ENCODE assay signal across 17 mouse cellular contexts in the genomic region with DNA sequence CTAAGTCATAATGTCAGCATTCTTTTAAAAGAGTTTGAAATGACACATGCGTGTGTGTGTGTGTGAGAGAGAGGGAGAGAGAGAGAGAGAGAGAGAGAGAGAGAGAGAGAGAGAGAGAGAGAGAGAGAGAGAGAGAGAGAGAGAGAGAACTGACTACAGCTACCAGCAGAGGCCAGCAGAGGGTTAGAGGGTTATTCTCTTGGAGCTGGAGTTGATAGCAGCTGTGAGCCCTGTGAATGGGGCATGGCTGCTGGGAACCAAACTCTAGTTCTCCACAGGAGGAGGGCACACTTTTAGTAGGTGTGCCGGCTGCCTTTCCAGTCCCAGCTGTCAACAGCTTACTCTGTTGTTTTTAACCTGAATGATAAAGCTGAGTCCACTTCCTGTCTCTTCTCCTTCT.
DNase-seq lines count a peak whose midpoint lies in the region; ATAC-seq and TF ChIP-seq lines count a peak whose summit lies in the region.
"Had no signal": no experiment of that assay in that cellular context is flagged by ENCODE, and none has a peak within 500 bp of the region (broad histone marks: within the 10 kb centered on the region; RNA-seq: fewer than 3 reads in every experiment).

No protein-coding gene starts in this region.

- in situ Hi-C loops in CH12.LX (cut with MboI; ENCODE audit: low pct_ligation_motif_present, low pct_unique_long_range_greater_than_20kb, low sequenced_read_pairs): no loop called here

- H3K27ac ChIP-seq in kidney, postnatal 0 days: no peak overlapping the region
- H3K27ac ChIP-seq in CH12.LX (ENCODE audit: insufficient read depth, low read depth): no peak overlapping the region
- H3K27ac ChIP-seq: embryonic facial prominence, embryonic 10.5 days; limb, embryonic 10.5 days; liver, embryonic 12.5 days; midbrain, embryonic 12.5 days had no signal

- no peak for TF ChIP-seq POLR2A in CH12.LX (IDR thresholded peaks at IDR 0.05; ENCODE audit: low read depth, low read length)

- no peak for TF ChIP-seq EP300 in CH12.LX (IDR thresholded peaks at IDR 0.05; ENCODE audit: low read length)

- H3K4me1 ChIP-seq in kidney, postnatal 0 days (replicated peaks; ENCODE audit: insufficient read depth, low read length): peaks cover 3% of the 10 kb centered on the region; the same call in 1 of the 2 replicates
- H3K4me1 ChIP-seq in CH12.LX (ENCODE audit: control insufficient read depth in 1 of 2, insufficient read depth in 2 of 2): peaks cover 0 to 13% of the 10 kb centered on the region in 2 experiments; a peak in 1 of 4 replicates
- H3K4me1 ChIP-seq: liver, embryonic 12.5 days had no signal

- no peaks in the 10 kb centered on the region for H3K27me3 ChIP-seq in kidney, postnatal 0 days (ENCODE audit: insufficient read depth, low read length)
- no peaks in the 10 kb centered on the region for H3K27me3 ChIP-seq in CH12.LX (replicated peaks)
- H3K27me3 ChIP-seq: midbrain, embryonic 12.5 days had no signal

- H3K9ac ChIP-seq in kidney, postnatal 0 days (ENCODE audit: low read depth, low read length): no peak overlapping the region
- no peak overlapping the region for H3K9ac ChIP-seq in CH12.LX (ENCODE audit: insufficient read depth, low read depth)
- H3K9ac ChIP-seq: liver, embryonic 12.5 days; midbrain, embryonic 12.5 days had no signal

- H3K9me3 ChIP-seq in kidney, postnatal 0 days (replicated peaks; ENCODE audit: low read length): no peaks in the 10 kb centered on the region
- H3K9me3 ChIP-seq in CH12.LX (replicated peaks; ENCODE audit: low read length): no peaks in the 10 kb centered on the region
- H3K9me3 ChIP-seq: embryonic facial prominence, embryonic 10.5 days; limb, embryonic 10.5 days; liver, embryonic 12.5 days; midbrain, embryonic 12.5 days had no signal

- ATAC-seq in kidney, postnatal 0 days (replicated peaks; ENCODE audit: low FRiP score, low read depth): no peak
- ATAC-seq: liver, embryonic 12.5 days had no signal

- WGBS in kidney, postnatal 0 days: 42% methylated on average over 2 of the region's 2 CpGs

- no peak overlapping the region for H3K4me2 ChIP-seq in kidney, postnatal 0 days (ENCODE audit: low read length)
- no peak overlapping the region for H3K4me2 ChIP-seq in CH12.LX (ENCODE audit: insufficient read depth, low read depth, poor library complexity, severe bottlenecking)
- H3K4me2 ChIP-seq: liver, embryonic 12.5 days; midbrain, embryonic 12.5 days had no signal

- TF ChIP-seq CTCF in kidney, postnatal 0 days (IDR thresholded peaks at IDR 0.05; ENCODE audit: low read depth): peak; percentile 46
- peak in 1 of 2 experiments; percentile 49; a peak in 2 of 4 replicates for TF ChIP-seq CTCF in CH12.LX (conservative IDR thresholded peaks at IDR 0.05 in 1 of 2, IDR thresholded peaks at IDR 0.05 in 1 of 2; ENCODE audit: low read depth in 2 of 2, low read length in 2 of 2)

- H3K4me3 ChIP-seq in kidney, postnatal 0 days (replicated peaks; ENCODE audit: low read depth, low read length): no peak overlapping the region
- no peak overlapping the region for H3K4me3 ChIP-seq in CH12.LX (replicated peaks in 1 of 3; ENCODE audit: low read depth in 2 of 3, low read length in 2 of 3, poor library complexity in 1 of 3)
- H3K4me3 ChIP-seq: embryonic facial prominence, embryonic 10.5 days; limb, embryonic 10.5 days; liver, embryonic 12.5 days; midbrain, embryonic 12.5 days had no signal

- no peak for DNase-seq in kidney, postnatal 0 days (ENCODE audit: low spot score)
- DNase-seq in kidney, adult 18-20 months: no peak
- DNase-seq in A20 (ENCODE audit: low read depth, low spot score) (peak; percentile 48), CH12.LX (ENCODE audit: extremely low read depth) (no peak)
- DNase-seq in induced T-regulatory cell, adult 2 months (ENCODE audit: low read depth): peak; percentile 39
- DNase-seq in retina, embryonic 14.5 days (ENCODE audit: low spot score): no peak
- DNase-seq in cerebellum, adult 9-11 months: no peak
- DNase-seq in embryo, embryonic 10 days (ENCODE audit: low spot score): no peak
- DNase-seq: adrenal gland, adult 8-10 months; cerebellum, postnatal 10 days; kidney, adult 8-10 months; right cerebral cortex, adult 18-20 months; spleen, adult 18-20 months had no signal

- no peaks in the 10 kb centered on the region for H3K36me3 ChIP-seq in kidney, postnatal 0 days (ENCODE audit: insufficient read depth, low read length)
- H3K36me3 ChIP-seq in CH12.LX (replicated peaks in 1 of 2; ENCODE audit: control insufficient read depth in 1 of 2, insufficient read depth in 1 of 2, low read length in 1 of 2): no peaks in the 10 kb centered on the region
- H3K36me3 ChIP-seq: embryonic facial prominence, embryonic 10.5 days; limb, embryonic 10.5 days; liver, embryonic 12.5 days; midbrain, embryonic 12.5 days had no signal

- no peaks in the 10 kb centered on the region for H3K79me2 ChIP-seq in CH12.LX (replicated peaks; ENCODE audit: control insufficient read depth, extremely low read depth, insufficient read depth, poor library complexity, severe bottlenecking)

- dilution Hi-C loops in CH12.LX (cut with MboI; ENCODE audit: extremely low pct_ligation_motif_present, extremely low pct_unique_long_range_greater_than_20kb, low sequenced_read_pairs): no loop called here

- peak; percentile 37 for TF ChIP-seq RAD21 in CH12.LX (IDR thresholded peaks at IDR 0.05; ENCODE audit: low read depth, low read length)

TF ChIP-seq in CH12.LX, 34 proteins besides CTCF, POLR2A, EP300 and RAD21:
- no peak for TF ChIP-seq PAX5 (IDR thresholded peaks at IDR 0.05; ENCODE audit: low read length)
- TF ChIP-seq SMC3 (IDR thresholded peaks at IDR 0.05; ENCODE audit: low read depth, low read length): peak; percentile 37

Comparison
In these comparisons a context has a peak if more than half of its experiments do, and no peak if none do; other contexts are left out.
1. DNase-seq: peak in A20 (single experiment) and induced T-regulatory cell, adult 2 months (single experiment); none in kidney, postnatal 0 days (single experiment), kidney, adult 18-20 months (single experiment), CH12.LX (single experiment), retina, embryonic 14.5 days (single experiment), cerebellum, adult 9-11 months (single experiment) and embryo, embryonic 10 days (single experiment).